Mouse (Mus musculus) midbrain, embryonic 11.5 days (tissue): Measurements from ENCODE around the gene Apoc4. TPM values are rescaled to one million over a fixed set of nuclear protein-coding genes. Genes with fewer than 3 reads are reported as not detected.
"Not testable (repeated sequence)": the region's sequence is repeated elsewhere in the genome, so short reads cannot be mapped to it uniquely, and the experiment has no call there.

Experiments
- ATAC-seq: fragments of 200-750 bp; cut with Nextera tagmentation; 2 replicates; pipeline ENCODE4 v1.8.0; 2017; ENCODE audit warnings: moderate TSS enrichment, moderate library complexity; ENCODE audit not compliant: low FRiP score
- DNase-seq: peaks from one replicate; pipeline ENCODE4 v3.0.0; 2015; ENCODE audit warnings: low spot score; ENCODE audit errors: missing footprints
- H3K27ac ChIP-seq: fragments of 300-500 bp; sonication (generic); 2 replicates; pipeline ENCODE4 v1.5.1; 2014; ENCODE audit warnings: low read depth, low read length
- H3K27me3 ChIP-seq: fragments of 300-500 bp; sonication (generic); 2 replicates; pipeline ENCODE4 v1.6.1; 2014; ENCODE audit warnings: mild to moderate bottlenecking, low read length, moderate library complexity, mixed read lengths; ENCODE audit not compliant: control insufficient read depth, insufficient read depth
- H3K36me3 ChIP-seq: fragments of 300-500 bp; sonication (generic); 2 replicates; pipeline ENCODE4 v1.6.1; 2014; ENCODE audit warnings: mild to moderate bottlenecking, low read length, moderate library complexity, mixed read lengths; ENCODE audit not compliant: control insufficient read depth, insufficient read depth
- H3K4me1 ChIP-seq: fragments of 300-500 bp; sonication (generic); 2 replicates; pipeline ENCODE4 v1.6.1; 2014; ENCODE audit warnings: low read length; ENCODE audit not compliant: control insufficient read depth, insufficient read depth
- H3K4me2 ChIP-seq: fragments of 300-500 bp; sonication (generic); 2 replicates; pipeline ENCODE4 v1.6.1; 2014; ENCODE audit warnings: mild to moderate bottlenecking, moderate library complexity
- H3K4me3 ChIP-seq: fragments of 300-500 bp; sonication (generic); 2 replicates; pipeline ENCODE4 v1.5.1; 2014; ENCODE audit warnings: low read depth, low read length
- H3K9ac ChIP-seq: fragments of 300-500 bp; sonication (generic); 2 replicates; pipeline ENCODE4 v1.6.1; 2014; ENCODE audit warnings: low read length
- H3K9me3 ChIP-seq: fragments of 300-500 bp; sonication (generic); 2 replicates; pipeline ENCODE4 v1.6.1; 2016; ENCODE audit warnings: low read length; ENCODE audit not compliant: control insufficient read depth
- WGBS: fragments of 180-500 bp; shearing (Covaris S2); extraction: QIAGEN DNeasy Blood & Tissue Kit; methylation state at CpG from one replicate; pipeline ENCODE4 v1.1.7; 2014; 5-methylcytosine and 5-hydroxymethylcytosine counted together
- polyA plus RNA-seq: library from polyadenylated mRNA; unstranded; fragments of >200 nt; fragmentation: Nextera tagmentation; extraction: Ambion mirVana; gene quantifications from 2 replicates; pipeline ENCODE4 v1.2.1, GENCODE M21; 2014

The Apoc4 gene
- polyA plus RNA-seq, 1 experiment from 2014 or later = not detected

GRCm38 (mm10) chr7:19694336-19695212 is 13.3 kb upstream of the Apoc4 start:
- Histone ChIP-seq H3K9me3 (peaks cover 4% of the 10 kb centered on the region; the same call in 1 of the 2 replicates), H3K27ac (no peak overlapping the region), H3K4me1 (peaks cover 16% of the 10 kb centered on the region), H3K36me3 (peaks cover 9% of the 10 kb centered on the region), H3K4me2 (no peak overlapping the region), H3K27me3 (no peaks in the 10 kb centered on the region), H3K4me3 (no peak overlapping the region), H3K9ac (no peak overlapping the region)
- WGBS = 88% methylated on average over 10 of the region's 10 CpGs
- DNase-seq (peak; percentile 68), ATAC-seq (no peak)

GRCm38 (mm10) chr7:19693421-19693820 is 12.1 kb upstream of the Apoc4 start:
- Histone ChIP-seq H3K9me3 (peaks cover 4% of the 10 kb centered on the region; the same call in 1 of the 2 replicates), H3K4me1 (peaks cover 4% of the 10 kb centered on the region; the same call in 1 of the 2 replicates), H3K27ac (no peak overlapping the region), H3K27me3 (no peaks in the 10 kb centered on the region), H3K9ac (peak overlapping the region; percentile 20; the same call in 1 of the 2 replicates), H3K4me2 (no peak overlapping the region), H3K36me3 (peaks cover 9% of the 10 kb centered on the region), H3K4me3 (no peak overlapping the region)
- 31% methylated on average over 10 of the region's 10 CpGs for WGBS
- peak; percentile 84 for DNase-seq
- no peak for ATAC-seq

GRCm38 (mm10) chr7:19691873-19692865 is 10.9 kb upstream of the Apoc4 start, which contains the start of gene Apoc1:
Apoc1 (minus strand) TSS chr7:19692660.
- peaks cover 4% of the 10 kb centered on the region; the same call in 1 of the 2 replicates for H3K9me3 ChIP-seq
- H3K27me3 ChIP-seq = no peaks in the 10 kb centered on the region
- peak within 1 kb of the TSS; percentile 20; the same call in 1 of the 2 replicates for H3K9ac ChIP-seq
- WGBS = 53% methylated on average over 28 of the region's 28 CpGs
- H3K36me3 ChIP-seq = peaks cover 9% of the 10 kb centered on the region
- H3K4me1 ChIP-seq = peaks cover 4% of the 10 kb centered on the region; the same call in 1 of the 2 replicates
- no peak within 1 kb of the TSS for H3K4me2 ChIP-seq
- H3K27ac ChIP-seq = no peak within 1 kb of the TSS
- no peak for ATAC-seq
- DNase-seq = peak; percentile 37
- H3K4me3 ChIP-seq = no peak within 1 kb of the TSS

GRCm38 (mm10) chr7:19691434-19691833 is 10.2 kb upstream of the Apoc4 start:
- ATAC-seq (no peak), DNase-seq (peak; percentile 69)
- 79% methylated on average over 6 of the region's 6 CpGs for WGBS
- Histone ChIP-seq H3K27me3 (no peaks in the 10 kb centered on the region), H3K4me1 (peaks cover 4% of the 10 kb centered on the region; the same call in 1 of the 2 replicates), H3K4me2 (no peak overlapping the region), H3K4me3 (no peak overlapping the region), H3K9me3 (peaks cover under 1% of the 10 kb centered on the region; the same call in 1 of the 2 replicates), H3K36me3 (peaks cover 3% of the 10 kb centered on the region), H3K27ac (no peak overlapping the region), H3K9ac (no peak overlapping the region)

GRCm38 (mm10) chr7:19690845-19691244 is 9.6 kb upstream of the Apoc4 start:
- H3K9ac ChIP-seq = no peak overlapping the region
- H3K4me3 ChIP-seq = no peak overlapping the region
- no peaks in the 10 kb centered on the region for H3K27me3 ChIP-seq
- 90% methylated on average over 4 of the region's 4 CpGs for WGBS
- H3K27ac ChIP-seq = no peak overlapping the region
- no peaks in the 10 kb centered on the region for H3K36me3 ChIP-seq
- ATAC-seq = no peak
- peak; percentile 8 for DNase-seq
- H3K4me2 ChIP-seq = no peak overlapping the region
- peaks cover 4% of the 10 kb centered on the region; the same call in 1 of the 2 replicates for H3K4me1 ChIP-seq
- H3K9me3 ChIP-seq = no peaks in the 10 kb centered on the region

GRCm38 (mm10) chr7:19688611-19689010 is 7.3 kb upstream of the Apoc4 start:
- H3K9me3 ChIP-seq = no peaks in the 10 kb centered on the region
- H3K9ac ChIP-seq = no peak overlapping the region
- H3K36me3 ChIP-seq = no peaks in the 10 kb centered on the region
- 94% methylated on average over 2 of the region's 2 CpGs for WGBS
- H3K4me3 ChIP-seq = no peak overlapping the region
- no peaks in the 10 kb centered on the region for H3K27me3 ChIP-seq
- no peak overlapping the region for H3K27ac ChIP-seq
- H3K4me1 ChIP-seq = peaks cover 4% of the 10 kb centered on the region; the same call in 1 of the 2 replicates
- DNase-seq (peak; percentile 73), ATAC-seq (no peak)
- no peak overlapping the region for H3K4me2 ChIP-seq

- Histone ChIP-seq H3K9ac (no peak overlapping the region), H3K36me3 (no peaks in the 10 kb centered on the region), H3K9me3 (no peaks in the 10 kb centered on the region), H3K27ac (no peak overlapping the region), H3K4me3 (no peak overlapping the region), H3K27me3 (no peaks in the 10 kb centered on the region), H3K4me2 (no peak overlapping the region), H3K4me1 (peaks cover 2% of the 10 kb centered on the region; the same call in 1 of the 2 replicates)
- no peak for ATAC-seq
- WGBS = 93% methylated on average over 10 of the region's 10 CpGs
- peak; percentile 72 for DNase-seq
Observed at GRCm38 (mm10) chr7:19688101-19688500, 6.8 kb upstream of the Apoc4 start.

GRCm38 (mm10) chr7:19686927-19687583 is 5.8 kb upstream of the Apoc4 start:
- H3K4me1 ChIP-seq, H3K36me3 ChIP-seq, H3K27ac ChIP-seq, H3K9me3 ChIP-seq, H3K4me2 ChIP-seq, H3K4me3 ChIP-seq, ATAC-seq, H3K27me3 ChIP-seq, H3K9ac ChIP-seq: not testable (repeated sequence)
- 80% methylated on average over 8 of the region's 8 CpGs for WGBS
- peak; percentile 75 for DNase-seq
